Mouse (Mus musculus): ENCODE measurements around the gene Cstad. TPM values are rescaled to one million over a fixed set of nuclear protein-coding genes. Genes with fewer than 3 reads are reported as not detected.

Gene Cstad
- polyA plus RNA-seq, 1 experiment = 0.94 TPM

DNA sequence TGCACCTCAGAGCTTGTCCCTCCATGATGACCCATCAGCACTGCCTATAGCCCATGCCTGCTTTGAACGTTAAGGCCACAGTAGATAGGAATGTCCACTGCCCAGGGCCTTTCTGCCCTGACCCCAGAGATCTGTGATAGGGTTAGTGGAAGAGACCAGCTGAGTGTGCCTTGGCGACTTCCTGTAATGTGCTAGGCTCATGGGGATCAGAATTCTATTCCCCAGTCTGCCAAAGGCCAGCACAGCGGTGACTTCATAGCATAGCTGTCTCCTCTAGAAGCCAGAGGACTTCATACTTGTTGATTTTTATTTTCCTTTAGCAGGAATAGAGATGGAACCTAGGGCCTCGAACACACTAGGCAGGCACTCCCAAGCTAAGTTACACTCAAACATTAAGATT lies 5.1 kb upstream of the Cstad start:
- TF ChIP-seq POLR2A (IDR thresholded peaks at IDR 0.05; ENCODE audit: insufficient read depth, low read length) = no peak
- no peak for TF ChIP-seq EP300 (IDR thresholded peaks at IDR 0.05; ENCODE audit: insufficient read depth, low read depth, low read length)
- TF ChIP-seq CTCF (IDR thresholded peaks at IDR 0.05; ENCODE audit: low read depth, low read length) = no peak
- no peaks in the 10 kb centered on the region for H3K27me3 ChIP-seq (ENCODE audit: control insufficient read depth, insufficient read depth, low read length, poor library complexity, severe bottlenecking)
- H3K9ac ChIP-seq (ENCODE audit: low read depth, poor library complexity, severe bottlenecking) = no peak overlapping the region
- H3K9me3 ChIP-seq (replicated peaks; ENCODE audit: control insufficient read depth, insufficient read depth, low read length, poor library complexity, severe bottlenecking) = no peaks in the 10 kb centered on the region
- no peaks in the 10 kb centered on the region for H3K36me3 ChIP-seq (ENCODE audit: control insufficient read depth, insufficient read depth, low read length, poor library complexity, severe bottlenecking)
- peaks cover 3% of the 10 kb centered on the region for H3K4me1 ChIP-seq (ENCODE audit: control insufficient read depth, insufficient read depth, low read length)
- no peak overlapping the region for H3K27ac ChIP-seq (ENCODE audit: insufficient read depth, low read length)
- H3K4me3 ChIP-seq (ENCODE audit: low read depth, low read length) = no peak overlapping the region

DNA sequence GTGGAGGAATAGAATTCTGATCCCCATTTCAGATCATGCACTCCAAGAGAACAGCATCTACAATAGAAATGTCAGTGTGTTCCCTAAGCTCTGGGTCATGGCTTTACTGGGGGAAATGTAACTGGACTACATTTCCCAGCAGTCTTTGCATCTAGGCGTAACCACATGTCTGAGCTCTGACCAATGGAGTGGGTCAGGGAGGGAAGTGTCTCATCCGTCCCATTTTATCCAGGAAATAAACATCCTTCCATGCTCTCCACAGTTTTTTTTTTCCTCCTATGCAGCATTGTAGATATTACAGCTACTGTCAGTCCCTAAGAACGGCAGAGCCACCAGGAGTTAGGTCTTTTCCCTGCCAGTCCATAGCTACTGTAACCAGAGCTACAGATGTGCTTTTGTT lies 3.9 kb upstream of the Cstad start:
- H3K27me3 ChIP-seq (ENCODE audit: control insufficient read depth, insufficient read depth, low read length, poor library complexity, severe bottlenecking) = no peaks in the 10 kb centered on the region
- H3K27ac ChIP-seq (ENCODE audit: insufficient read depth, low read length) = no peak overlapping the region
- no peaks in the 10 kb centered on the region for H3K36me3 ChIP-seq (ENCODE audit: control insufficient read depth, insufficient read depth, low read length, poor library complexity, severe bottlenecking)
- H3K9ac ChIP-seq (ENCODE audit: low read depth, poor library complexity, severe bottlenecking) = no peak overlapping the region
- H3K9me3 ChIP-seq (replicated peaks; ENCODE audit: control insufficient read depth, insufficient read depth, low read length, poor library complexity, severe bottlenecking) = no peaks in the 10 kb centered on the region
- H3K4me3 ChIP-seq (ENCODE audit: low read depth, low read length) = no peak overlapping the region
- TF ChIP-seq CTCF (IDR thresholded peaks at IDR 0.05; ENCODE audit: low read depth, low read length) = no peak
- no peak for TF ChIP-seq EP300 (IDR thresholded peaks at IDR 0.05; ENCODE audit: insufficient read depth, low read depth, low read length)
- no peak for TF ChIP-seq POLR2A (IDR thresholded peaks at IDR 0.05; ENCODE audit: insufficient read depth, low read length)
- peaks cover 3% of the 10 kb centered on the region for H3K4me1 ChIP-seq (ENCODE audit: control insufficient read depth, insufficient read depth, low read length)

DNA sequence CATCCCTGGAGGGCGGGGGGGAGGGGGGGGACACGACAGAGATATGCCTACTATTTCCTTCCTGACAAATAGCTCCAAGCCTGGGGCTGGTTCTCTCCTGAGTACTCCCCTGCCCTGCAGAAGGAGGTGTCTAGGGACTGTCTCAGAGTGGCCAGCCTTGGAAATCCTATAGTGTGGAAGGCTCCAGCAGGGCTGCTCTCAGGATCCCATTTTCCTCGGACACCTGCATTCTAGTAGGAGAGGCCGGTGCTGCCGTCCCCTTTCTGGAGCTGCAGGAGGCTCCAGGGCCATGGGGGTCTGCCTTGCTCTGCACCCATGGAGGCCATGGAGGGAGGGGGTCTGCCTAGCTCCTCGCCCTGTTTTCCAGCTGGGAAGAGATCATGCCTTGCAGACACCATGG lies 2.4 kb upstream of the Cstad start:
- H3K27me3 ChIP-seq (ENCODE audit: control insufficient read depth, insufficient read depth, low read length, poor library complexity, severe bottlenecking) = no peaks in the 10 kb centered on the region
- H3K4me3 ChIP-seq (ENCODE audit: low read depth, low read length) = no peak overlapping the region
- no peak for TF ChIP-seq CTCF (IDR thresholded peaks at IDR 0.05; ENCODE audit: low read depth, low read length)
- H3K9ac ChIP-seq (ENCODE audit: low read depth, poor library complexity, severe bottlenecking) = no peak overlapping the region
- no peaks in the 10 kb centered on the region for H3K9me3 ChIP-seq (replicated peaks; ENCODE audit: control insufficient read depth, insufficient read depth, low read length, poor library complexity, severe bottlenecking)
- peaks cover 1% of the 10 kb centered on the region for H3K4me1 ChIP-seq (ENCODE audit: control insufficient read depth, insufficient read depth, low read length)
- no peaks in the 10 kb centered on the region for H3K36me3 ChIP-seq (ENCODE audit: control insufficient read depth, insufficient read depth, low read length, poor library complexity, severe bottlenecking)
- H3K27ac ChIP-seq (ENCODE audit: insufficient read depth, low read length) = no peak overlapping the region

DNA sequence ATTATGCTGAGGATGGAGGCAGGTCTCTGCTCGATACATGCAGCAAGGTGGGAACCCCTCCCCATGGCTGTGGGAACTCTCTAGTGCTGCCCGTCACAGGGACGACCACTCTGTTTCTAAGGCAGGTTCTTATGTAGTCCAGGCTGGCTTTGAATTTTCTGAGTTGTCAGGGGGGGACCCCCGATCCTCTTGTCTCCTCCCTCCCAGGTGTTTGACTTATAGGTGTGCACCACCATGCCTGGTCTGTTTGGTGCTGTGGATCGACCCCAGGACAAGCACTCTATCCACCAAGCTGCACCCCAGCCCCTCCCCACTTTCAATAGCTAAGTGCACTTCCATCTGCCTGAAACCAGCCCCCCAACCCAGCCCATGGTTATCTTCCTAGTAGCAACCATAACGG lies 1.9 kb upstream of the Cstad start:
- H3K4me3 ChIP-seq (ENCODE audit: low read depth, low read length) = no peak overlapping the region
- H3K9ac ChIP-seq (ENCODE audit: low read depth, poor library complexity, severe bottlenecking) = no peak overlapping the region
- no peak overlapping the region for H3K27ac ChIP-seq (ENCODE audit: insufficient read depth, low read length)
- H3K9me3 ChIP-seq (replicated peaks; ENCODE audit: control insufficient read depth, insufficient read depth, low read length, poor library complexity, severe bottlenecking) = no peaks in the 10 kb centered on the region
- H3K27me3 ChIP-seq (ENCODE audit: control insufficient read depth, insufficient read depth, low read length, poor library complexity, severe bottlenecking) = no peaks in the 10 kb centered on the region
- H3K4me1 ChIP-seq (ENCODE audit: control insufficient read depth, insufficient read depth, low read length) = no peaks in the 10 kb centered on the region
- TF ChIP-seq CTCF (IDR thresholded peaks at IDR 0.05; ENCODE audit: low read depth, low read length) = no peak
- TF ChIP-seq EP300 (IDR thresholded peaks at IDR 0.05; ENCODE audit: insufficient read depth, low read depth, low read length) = no peak
- TF ChIP-seq POLR2A (IDR thresholded peaks at IDR 0.05; ENCODE audit: insufficient read depth, low read length) = no peak
- H3K36me3 ChIP-seq (ENCODE audit: control insufficient read depth, insufficient read depth, low read length, poor library complexity, severe bottlenecking) = no peaks in the 10 kb centered on the region

DNA sequence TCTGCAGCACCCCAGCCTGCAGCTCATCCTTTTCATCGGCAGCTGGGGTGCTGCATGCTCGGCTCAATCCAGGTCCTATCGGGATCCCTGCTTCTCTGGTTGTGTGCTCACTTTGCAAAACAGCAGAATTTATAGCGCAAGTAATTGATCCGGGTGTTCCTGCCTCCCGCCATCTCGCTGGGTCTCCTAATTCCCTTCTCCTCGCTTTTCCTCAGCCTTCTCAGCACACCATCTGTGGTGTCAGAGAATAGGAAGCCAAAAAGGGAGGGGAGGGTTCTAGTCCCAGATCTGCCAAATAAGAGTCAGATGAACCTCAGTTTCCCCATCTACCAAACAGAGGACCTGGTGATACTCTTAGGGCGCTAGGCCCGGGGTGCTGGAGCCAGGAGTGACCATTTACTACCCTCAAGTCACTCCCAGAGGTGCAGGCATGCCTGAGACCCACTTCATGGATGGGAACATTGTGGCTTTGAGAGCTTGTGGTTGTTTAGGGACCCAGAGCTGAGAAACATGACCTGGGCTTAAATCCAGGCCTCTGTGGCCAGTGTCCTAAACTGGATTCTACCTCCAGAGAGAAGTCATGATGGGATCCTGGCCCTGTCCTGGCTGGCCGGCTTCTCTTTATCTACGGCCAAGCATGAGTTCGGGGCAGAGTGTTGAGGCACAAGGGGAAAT lies 1.1 kb upstream of the Cstad start:
- H3K9me3 ChIP-seq (replicated peaks; ENCODE audit: control insufficient read depth, insufficient read depth, low read length, poor library complexity, severe bottlenecking) = no peaks in the 10 kb centered on the region
- H3K36me3 ChIP-seq (ENCODE audit: control insufficient read depth, insufficient read depth, low read length, poor library complexity, severe bottlenecking) = no peaks in the 10 kb centered on the region
- no peak overlapping the region for H3K4me3 ChIP-seq (ENCODE audit: low read depth, low read length)
- peak overlapping the region; percentile 68 for H3K9ac ChIP-seq (ENCODE audit: low read depth, poor library complexity, severe bottlenecking)
- H3K27me3 ChIP-seq (ENCODE audit: control insufficient read depth, insufficient read depth, low read length, poor library complexity, severe bottlenecking) = no peaks in the 10 kb centered on the region
- TF ChIP-seq CTCF (IDR thresholded peaks at IDR 0.05; ENCODE audit: low read depth, low read length) (no peak), EP300 (IDR thresholded peaks at IDR 0.05; ENCODE audit: insufficient read depth, low read depth, low read length) (no peak), POLR2A (IDR thresholded peaks at IDR 0.05; ENCODE audit: insufficient read depth, low read length) (no peak)
- no peaks in the 10 kb centered on the region for H3K4me1 ChIP-seq (ENCODE audit: control insufficient read depth, insufficient read depth, low read length)
- H3K27ac ChIP-seq (ENCODE audit: insufficient read depth, low read length) = no peak overlapping the region

DNA sequence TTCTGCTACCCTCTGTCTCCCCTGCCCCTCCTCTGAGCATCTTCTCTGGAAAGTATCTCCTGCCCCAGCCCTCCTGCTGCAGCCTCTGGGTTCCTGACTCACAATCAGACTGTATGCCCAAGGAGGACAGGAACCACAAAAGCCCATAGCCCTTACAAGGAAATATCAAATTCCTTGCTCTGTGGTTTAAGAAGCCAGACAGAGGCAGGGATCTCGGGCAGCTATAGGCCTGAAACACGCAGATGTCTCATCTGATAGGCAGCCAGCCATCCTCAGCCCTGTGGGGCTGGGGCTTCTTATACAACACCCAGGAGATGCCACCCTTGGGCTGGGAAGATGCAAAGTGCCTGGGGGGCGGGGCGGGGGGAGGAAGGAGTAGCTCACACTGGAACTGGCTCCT lies 956 bp downstream of the Cstad start:
- no peaks in the 10 kb centered on the region for H3K4me1 ChIP-seq (ENCODE audit: control insufficient read depth, insufficient read depth, low read length)

More for the DNA sequence above, 956 bp downstream of the Cstad start:
- Histone ChIP-seq H3K36me3 (ENCODE audit: control insufficient read depth, insufficient read depth, low read length, poor library complexity, severe bottlenecking) (no peaks in the 10 kb centered on the region), H3K4me3 (ENCODE audit: low read depth, low read length) (no peak overlapping the region), H3K27ac (ENCODE audit: insufficient read depth, low read length) (no peak overlapping the region), H3K9me3 (replicated peaks; ENCODE audit: control insufficient read depth, insufficient read depth, low read length, poor library complexity, severe bottlenecking) (no peaks in the 10 kb centered on the region), H3K27me3 (ENCODE audit: control insufficient read depth, insufficient read depth, low read length, poor library complexity, severe bottlenecking) (no peaks in the 10 kb centered on the region), H3K9ac (ENCODE audit: low read depth, poor library complexity, severe bottlenecking) (no peak overlapping the region)
- TF ChIP-seq EP300 (IDR thresholded peaks at IDR 0.05; ENCODE audit: insufficient read depth, low read depth, low read length) = no peak
- no peak for TF ChIP-seq CTCF (IDR thresholded peaks at IDR 0.05; ENCODE audit: low read depth, low read length)
- no peak for TF ChIP-seq POLR2A (IDR thresholded peaks at IDR 0.05; ENCODE audit: insufficient read depth, low read length)

Data from ES-Bruce4 (cell line).